Mouse (Mus musculus) hindbrain, embryonic 13.5 days (tissue): ENCODE measurements around the gene Gm11487. TPM values are rescaled to one million over a fixed set of nuclear protein-coding genes. Genes with fewer than 3 reads are reported as not detected.
"Not testable (repeated sequence)": the region's sequence is repeated elsewhere in the genome, so short reads cannot be mapped to it uniquely, and the experiment has no call there.

Experiments
- ATAC-seq: fragments of 200-750 bp; cut with Nextera tagmentation; 2 replicates; pipeline ENCODE4 v1.8.0; 2017; ENCODE audit warnings: moderate TSS enrichment; ENCODE audit not compliant: low FRiP score
- H3K27ac ChIP-seq: fragments of 300-500 bp; sonication (generic); 2 replicates; pipeline ENCODE4 v1.5.1; 2015; ENCODE audit warnings: inconsistent platforms, mild to moderate bottlenecking, moderate library complexity
- H3K27me3 ChIP-seq: fragments of 300-500 bp; sonication (generic); 2 replicates; pipeline ENCODE4 v1.6.1; 2015; ENCODE audit warnings: mild to moderate bottlenecking, inconsistent platforms
- H3K36me3 ChIP-seq: fragments of 300-500 bp; sonication (generic); 2 replicates; pipeline ENCODE4 v1.6.1; 2015; ENCODE audit warnings: mild to moderate bottlenecking, inconsistent platforms
- H3K4me1 ChIP-seq: fragments of 300-500 bp; sonication (generic); replicated peaks from 2 replicates; pipeline ENCODE4 v1.6.1; 2015; ENCODE audit warnings: inconsistent platforms
- H3K4me2 ChIP-seq: fragments of 300-500 bp; sonication (generic); 2 replicates; pipeline ENCODE4 v1.6.1; 2015; ENCODE audit warnings: inconsistent platforms, mild to moderate bottlenecking, moderate library complexity
- H3K4me3 ChIP-seq: fragments of 300-500 bp; sonication (generic); 2 replicates; pipeline ENCODE4 v1.5.1; 2015; ENCODE audit warnings: mild to moderate bottlenecking, inconsistent platforms
- H3K9ac ChIP-seq: fragments of 300-500 bp; sonication (generic); 2 replicates; pipeline ENCODE4 v1.6.1; 2015; ENCODE audit warnings: mild to moderate bottlenecking, inconsistent platforms
- H3K9me3 ChIP-seq: fragments of 300-500 bp; sonication (generic); 2 replicates; pipeline ENCODE4 v1.6.1; 2016; ENCODE audit warnings: inconsistent platforms
- WGBS: fragments of 180-500 bp; shearing (Covaris S2); methylation state at CpG from one replicate; pipeline ENCODE4 v1.1.7; 2015; 5-methylcytosine and 5-hydroxymethylcytosine counted together
- polyA plus RNA-seq: library from polyadenylated mRNA; unstranded; fragments of >200 nt; fragmentation: Nextera tagmentation; extraction: Ambion mirVana; gene quantifications from 2 replicates; pipeline ENCODE4 v1.2.1, GENCODE M21; 2015

Gm11487 gene
- polyA plus RNA-seq = not detected in 2 replicates

DNA sequence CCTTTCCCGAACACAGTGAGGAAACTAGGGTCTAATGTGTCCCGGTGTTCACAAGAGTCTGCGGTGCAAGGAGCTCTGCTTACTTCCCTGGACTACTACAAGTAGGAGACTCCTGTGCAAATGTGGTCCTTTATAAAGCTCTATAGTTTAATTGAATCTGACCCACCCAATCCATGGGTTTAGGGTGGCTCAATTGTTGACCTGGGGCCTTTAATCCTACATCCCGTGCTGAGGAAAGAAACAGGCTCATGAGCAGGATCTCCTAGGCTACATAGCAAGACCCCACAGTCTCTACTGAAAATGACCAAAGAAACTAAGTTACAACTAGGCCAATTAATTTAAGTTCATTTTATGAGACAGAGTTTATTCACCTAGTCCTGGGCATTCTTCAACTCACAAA, at the start of gene Gm11487:
Gene Gm11487, minus strand, starts transcription at position 101 of the 400 bp plus-strand sequence.
- H3K4me1 ChIP-seq, H3K4me3 ChIP-seq, H3K9ac ChIP-seq, H3K27me3 ChIP-seq, H3K27ac ChIP-seq, H3K4me2 ChIP-seq, H3K36me3 ChIP-seq, ATAC-seq, H3K9me3 ChIP-seq: not testable (repeated sequence)
- WGBS = 97% methylated on average over 4 of the region's 4 CpGs

- 0 out of 2 replicates have a peak, but pooled peaks have one; percentile 21 for ATAC-seq
- H3K27ac ChIP-seq = no peak overlapping the region
- H3K4me1 ChIP-seq = no peaks in the 10 kb centered on the region
- no peaks in the 10 kb centered on the region for H3K36me3 ChIP-seq
- no peak overlapping the region for H3K9ac ChIP-seq
- no peaks in the 10 kb centered on the region for H3K9me3 ChIP-seq
- H3K4me3 ChIP-seq = no peak overlapping the region
- H3K4me2 ChIP-seq = no peak overlapping the region
- no peaks in the 10 kb centered on the region for H3K27me3 ChIP-seq
- 65% methylated on average over 7 of the region's 7 CpGs for WGBS
These were observed 39.8 kb upstream of the Gm11487 start for GRCm38 (mm10) chr4:73444715-73445114.

GRCm38 (mm10) chr4:73442568-73442967, 37.7 kb upstream of the Gm11487 start:
- Histone ChIP-seq H3K9me3 (no peaks in the 10 kb centered on the region), H3K4me1 (no peaks in the 10 kb centered on the region), H3K9ac (no peak overlapping the region), H3K4me3 (no peak overlapping the region), H3K27ac (no peak overlapping the region), H3K36me3 (no peaks in the 10 kb centered on the region), H3K4me2 (no peak overlapping the region), H3K27me3 (no peaks in the 10 kb centered on the region)
- 55% methylated on average over 1 of the region's 1 CpGs for WGBS
- no peak for ATAC-seq

DNA sequence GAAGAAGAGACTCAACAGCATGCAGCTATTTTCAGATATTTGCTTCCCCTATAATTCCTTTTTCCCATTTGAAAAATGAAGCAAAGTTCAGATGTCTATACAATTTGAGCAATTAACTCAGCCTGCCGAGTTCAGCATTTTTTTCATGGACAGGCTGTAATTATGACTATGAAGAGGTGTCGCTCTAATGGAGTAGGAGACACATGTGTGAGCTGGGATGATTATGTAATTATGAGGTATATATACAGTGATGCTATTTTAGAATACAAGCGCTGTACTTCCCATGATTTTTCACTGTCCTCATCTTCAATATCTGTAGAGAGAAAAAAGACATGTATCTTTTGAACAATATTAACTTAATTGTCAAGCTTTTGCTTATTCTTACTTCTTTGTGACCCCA, 21.0 kb upstream of the Gm11487 start:
- H3K4me2 ChIP-seq = no peak overlapping the region
- H3K27ac ChIP-seq = no peak overlapping the region
- H3K4me3 ChIP-seq = no peak overlapping the region
- H3K4me1 ChIP-seq = no peaks in the 10 kb centered on the region
- H3K9me3 ChIP-seq = no peaks in the 10 kb centered on the region
- ATAC-seq = no peak
- H3K9ac ChIP-seq = no peak overlapping the region
- WGBS = 82% methylated on average over 3 of the region's 3 CpGs
- no peaks in the 10 kb centered on the region for H3K36me3 ChIP-seq
- H3K27me3 ChIP-seq = no peaks in the 10 kb centered on the region

GRCm38 (mm10) chr4:73423049-73423448, 18.2 kb upstream of the Gm11487 start:
- no peaks in the 10 kb centered on the region for H3K4me1 ChIP-seq
- no peak overlapping the region for H3K4me3 ChIP-seq
- H3K36me3 ChIP-seq = no peaks in the 10 kb centered on the region
- H3K9me3 ChIP-seq = no peaks in the 10 kb centered on the region
- 91% methylated on average over 12 of the region's 12 CpGs for WGBS
- no peaks in the 10 kb centered on the region for H3K27me3 ChIP-seq
- no peak overlapping the region for H3K9ac ChIP-seq
- no peak overlapping the region for H3K27ac ChIP-seq
- ATAC-seq = no peak
- H3K4me2 ChIP-seq = no peak overlapping the region

GRCm38 (mm10) chr4:73366534-73366933, 38.3 kb downstream of the Gm11487 start:
- H3K9me3 ChIP-seq = no peaks in the 10 kb centered on the region
- H3K27me3 ChIP-seq = no peaks in the 10 kb centered on the region
- no peak overlapping the region for H3K27ac ChIP-seq
- no peak overlapping the region for H3K4me2 ChIP-seq
- no peak overlapping the region for H3K4me3 ChIP-seq
- peak; percentile 66; the same call in 1 of the 2 replicates for ATAC-seq
- whole genome bisulfite sequencing = 6% methylated on average over 3 of the region's 3 CpGs
- no peak overlapping the region for H3K9ac ChIP-seq
- H3K36me3 ChIP-seq = no peaks in the 10 kb centered on the region
- H3K4me1 ChIP-seq = no peaks in the 10 kb centered on the region

Other genes with a start within 250 kb of the Gm11487 start
- not detected in 2 replicates for gene Gm11238, start 202.8 kb upstream of the Gm11487 start, polyA plus RNA-seq
- not detected in 2 replicates for gene Gm11237, start 217.9 kb upstream of the Gm11487 start, polyA plus RNA-seq
- not detected in 2 replicates for gene Gm11236, start 233.0 kb upstream of the Gm11487 start, polyA plus RNA-seq